18 mouse cellular contexts compared by ENCODE assay signal in the genomic region with DNA sequence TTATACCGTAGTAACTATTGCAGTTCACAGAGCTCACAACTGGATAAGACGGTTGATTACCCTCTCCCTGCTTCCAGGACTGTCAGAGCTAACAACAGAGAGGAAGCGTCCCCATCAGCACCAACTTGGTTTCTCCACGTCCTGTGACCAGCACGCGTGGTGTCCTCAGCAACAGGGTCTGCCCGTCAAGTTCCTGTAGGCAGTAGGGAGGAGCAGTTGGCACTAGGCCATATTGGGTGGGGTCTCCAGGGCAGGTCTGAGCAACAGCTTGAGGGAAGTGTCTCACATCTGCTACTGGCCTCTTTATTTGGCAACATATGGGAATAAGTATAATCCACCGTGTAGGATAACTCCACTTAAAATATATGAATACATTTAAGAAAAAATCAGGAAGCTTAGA. TPM values are rescaled to one million over a fixed set of nuclear protein-coding genes. Genes with fewer than 3 reads are reported as not detected.
DNase-seq lines count a peak whose midpoint lies in the region; ATAC-seq lines count a peak whose summit lies in the region.
"Had no signal": no experiment of that assay in that cellular context is flagged by ENCODE, and none has a peak within 500 bp of the region (broad histone marks: within the 10 kb centered on the region; RNA-seq: fewer than 3 reads in every experiment).

No protein-coding gene starts in this region.

- no peak overlapping the region for H3K27ac ChIP-seq in heart, embryonic 12.5 days (ENCODE audit: poor library complexity, severe bottlenecking)
- no peak overlapping the region; the same call in 1 of the 2 replicates for H3K27ac ChIP-seq in embryonic facial prominence, embryonic 15.5 days (replicated peaks)
- H3K27ac ChIP-seq: forebrain, embryonic 12.5 days; hindbrain, embryonic 10.5 days; intestine, embryonic 15.5 days had no signal

- peak; percentile 86 for DNase-seq in heart, adult 11 months
- DNase-seq in left cerebral cortex, postnatal 4 days = peak; percentile 53
- no peak for DNase-seq in left cerebral cortex, postnatal 14 days (ENCODE audit: low spot score in 2 of 2)
- DNase-seq in gastrocnemius, postnatal 14 days = no peak
- DNase-seq: adrenal gland, adult 2 months; adrenal gland, postnatal 25 days; cerebellum, adult 8-10 months; cerebellum, postnatal 36 days; gastrocnemius, postnatal 10 days; kidney, adult 18-20 months had no signal

- H3K36me3 ChIP-seq in heart, embryonic 12.5 days = no peaks in the 10 kb centered on the region
- H3K36me3 ChIP-seq in embryonic facial prominence, embryonic 15.5 days = no peaks in the 10 kb centered on the region
- H3K36me3 ChIP-seq: intestine, embryonic 15.5 days had no signal

- 81% methylated on average over 8 of the region's 8 CpGs for WGBS in heart, embryonic 12.5 days
- WGBS in embryonic facial prominence, embryonic 15.5 days = 64% methylated on average over 8 of the region's 8 CpGs

- no peak for ATAC-seq in heart, embryonic 12.5 days (ENCODE audit: insufficient number of reproducible peaks, low FRiP score)
- peak; percentile 29; the same call in 1 of the 2 replicates for ATAC-seq in embryonic facial prominence, embryonic 15.5 days (ENCODE audit: insufficient number of reproducible peaks, low FRiP score, low TSS enrichment, low read depth)
- peak; percentile 37 for ATAC-seq in granulocyte monocyte progenitor cell, adult 5-6 weeks (replicated peaks; ENCODE audit: poor library complexity, severe bottlenecking)
- ATAC-seq: forebrain, embryonic 16.5 days; intestine, embryonic 15.5 days had no signal

- no peaks in the 10 kb centered on the region for H3K9me3 ChIP-seq in heart, embryonic 12.5 days (replicated peaks)
- H3K9me3 ChIP-seq in embryonic facial prominence, embryonic 15.5 days (replicated peaks) = no peaks in the 10 kb centered on the region
- H3K9me3 ChIP-seq: forebrain, embryonic 12.5 days; intestine, embryonic 15.5 days had no signal

- H3K4me3 ChIP-seq in heart, embryonic 12.5 days = no peak overlapping the region
- no peak overlapping the region for H3K4me3 ChIP-seq in embryonic facial prominence, embryonic 15.5 days (replicated peaks)
- H3K4me3 ChIP-seq: forebrain, embryonic 12.5 days; hindbrain, embryonic 10.5 days; intestine, embryonic 15.5 days had no signal

- 0 out of 2 replicates have a peak, but pooled peaks cover 6% of the 10 kb centered on the region for H3K27me3 ChIP-seq in heart, embryonic 12.5 days (replicated peaks)
- no peaks in the 10 kb centered on the region for H3K27me3 ChIP-seq in embryonic facial prominence, embryonic 15.5 days
- H3K27me3 ChIP-seq: forebrain, embryonic 12.5 days; intestine, embryonic 15.5 days had no signal

- H3K4me1 ChIP-seq in heart, embryonic 12.5 days (replicated peaks) = peaks cover 3% of the 10 kb centered on the region
- peaks cover 12% of the 10 kb centered on the region for H3K4me1 ChIP-seq in embryonic facial prominence, embryonic 15.5 days
- H3K4me1 ChIP-seq: forebrain, embryonic 12.5 days; intestine, embryonic 15.5 days had no signal

- no peak overlapping the region for H3K9ac ChIP-seq in heart, embryonic 12.5 days
- no peak overlapping the region for H3K9ac ChIP-seq in embryonic facial prominence, embryonic 15.5 days
- H3K9ac ChIP-seq: forebrain, embryonic 12.5 days; intestine, embryonic 15.5 days had no signal

- H3K4me2 ChIP-seq in heart, embryonic 12.5 days = no peak overlapping the region
- no peak overlapping the region for H3K4me2 ChIP-seq in embryonic facial prominence, embryonic 15.5 days (replicated peaks)
- H3K4me2 ChIP-seq: forebrain, embryonic 12.5 days; heart, embryonic 11.5 days; intestine, embryonic 15.5 days had no signal

- intact Hi-C loops in left cerebral cortex, postnatal 4 days (cut with DNase I) = no loop called here
- intact Hi-C loops in left cerebral cortex, postnatal 14 days (cut with DNase I) = no loop called here
- intact Hi-C loops in gastrocnemius, postnatal 14 days (cut with DNase I; ENCODE audit: low total_unique reads) = no loop called here

RNA-seq across cellular contexts. Expression of a gene that starts 37.2 kb away (rescaled TPM):
- 3.5 and 4.3 TPM in 2 replicates for polyA plus RNA-seq in heart, embryonic 12.5 days (2016; fragmentation: Nextera tagmentation; extraction: Ambion mirVana)
- 10 to 100 TPM; 25.5 to 30.8 TPM for total RNA-seq in left cerebral cortex, postnatal 4 days (2021)
- 10 to 100 TPM; 18.9 to 26.2 TPM for total RNA-seq in left cerebral cortex, postnatal 14 days (2021)
- polyA plus RNA-seq in embryonic facial prominence, embryonic 15.5 days (2015; fragmentation: Nextera tagmentation; extraction: Ambion mirVana) = 6.5 and 7.1 TPM in 2 replicates
- total RNA-seq in granulocyte monocyte progenitor cell, adult 5-6 weeks (2014; fragmentation: Nextera tagmentation) = 8.7 and 13.1 TPM in 2 replicates
- 6.3 and 9.9 TPM in 2 replicates for total RNA-seq in granulocyte monocyte progenitor cell, adult 5-6 weeks (2017)
- total RNA-seq in gastrocnemius, postnatal 14 days (2021) = 10 to 100 TPM; 12.9 to 16.3 TPM

Comparison
In these comparisons a context has a peak if more than half of its experiments do, and no peak if none do; other contexts are left out.
1. DNase-seq: peak in heart, adult 11 months (single experiment) and left cerebral cortex, postnatal 4 days (single experiment); none in left cerebral cortex, postnatal 14 days (0 of 2) and gastrocnemius, postnatal 14 days (single experiment).